Mouse (Mus musculus): ENCODE measurements around the gene Vamp2.

Vamp2 gene

GRCm38 (mm10) chr11:69133923-69134621 lies 45.8 kb downstream of the Vamp2 start:
- peak; percentile 63 for DNase-seq (ENCODE audit: low spot score)

- DNase-seq (ENCODE audit: low spot score), result no peak
Measured at GRCm38 (mm10) chr11:69134622-69134968, 46.3 kb downstream of the Vamp2 start.

- DNase-seq (ENCODE audit: low spot score), result no peak
Measured at GRCm38 (mm10) chr11:69135361-69135760, 47.1 kb downstream of the Vamp2 start.

Measured in layer of hippocampus, adult 9-10 months (tissue).